Mouse (Mus musculus): ENCODE measurements around the gene Hacd1. TPM values are rescaled to one million over a fixed set of nuclear protein-coding genes. Genes with fewer than 3 reads are reported as not detected.

The Hacd1 gene
- polyA plus RNA-seq, 1 experiment from 2014 or later = 73.1 TPM

Other genes with a start within 250 kb of the Hacd1 start
- gene Stam, start 18.0 kb upstream of the Hacd1 start, polyA plus RNA-seq (2015; fragmentation: Nextera tagmentation; extraction: Ambion mirVana) = 116 and 119 TPM in 2 replicates
- 0.06 and 0.18 TPM in 2 replicates for gene Tmem236, start 118.4 kb upstream of the Hacd1 start, polyA plus RNA-seq (2015; fragmentation: Nextera tagmentation; extraction: Ambion mirVana)
- gene Mrc1, start 173.3 kb upstream of the Hacd1 start, polyA plus RNA-seq (2015; fragmentation: Nextera tagmentation; extraction: Ambion mirVana) = 5.4 and 5.6 TPM in 2 replicates

Measured in hindbrain, embryonic 13.5 days (tissue).